Mouse (Mus musculus) olfactory bulb, adult 2 months (tissue): ENCODE data around the gene Palm. TPM values are rescaled to one million over a fixed set of nuclear protein-coding genes. Genes with fewer than 3 reads are reported as not detected.

Experiments
- H3K27ac ChIP-seq: fragments of 200-500 bp; 2 replicates; pipeline ENCODE4 v1.5.1; 2012; ENCODE audit warnings: low read depth, low read length; ENCODE audit not compliant: insufficient read depth
- H3K4me1 ChIP-seq: fragments of 200-500 bp; 2 replicates; pipeline ENCODE4 v1.6.1; 2012; ENCODE audit warnings: low read length; ENCODE audit not compliant: control insufficient read depth, insufficient read depth
- H3K4me3 ChIP-seq: fragments of 200-500 bp; 2 replicates; pipeline ENCODE4 v1.5.1; 2012; ENCODE audit warnings: mild to moderate bottlenecking, low read depth, low read length, moderate library complexity; ENCODE audit not compliant: insufficient read depth
- CTCF ChIP-seq: fragments of 200-500 bp; IDR thresholded peaks from 2 replicates; pipeline ENCODE4 v1.5.1; 2012; ENCODE audit warnings: low read depth, mild to moderate bottlenecking, low read length, moderate library complexity; ENCODE audit not compliant: insufficient read depth
- POLR2A ChIP-seq: fragments of 200-500 bp; IDR thresholded peaks from 2 replicates; pipeline ENCODE4 v1.6.1; 2012; ENCODE audit warnings: mild to moderate bottlenecking, low read depth, low read length, moderate library complexity; ENCODE audit not compliant: insufficient read depth
- WGBS: fragments of 180-500 bp; shearing (Covaris S2); methylation state at CpG from one replicate; pipeline ENCODE4 v1.1.7; 2018; 5-methylcytosine and 5-hydroxymethylcytosine counted together
- polyA plus RNA-seq: library from polyadenylated mRNA; stranded (reverse); fragments of >200 nt; gene quantifications from 2 replicates; pipeline ENCODE4 v1.2.4, GENCODE M21; 2012; ENCODE audit warnings: low replicate concordance; ENCODE audit not compliant: missing spikeins, insufficient read depth, insufficient read length

Palm gene
- polyA plus RNA-seq, 1 experiment: not detected

GRCm38 (mm10) chr10:79818225-79818624 is 24.9 kb downstream of the Palm start:
- TF ChIP-seq CTCF: no peak
- no peak for TF ChIP-seq POLR2A
- Histone ChIP-seq H3K4me3 (no peak overlapping the region), H3K27ac (no peak overlapping the region), H3K4me1 (0 out of 2 replicates have a peak, but pooled peaks cover 4% of the 10 kb centered on the region)
- WGBS: 78% methylated on average over 4 of the region's 4 CpGs

GRCm38 (mm10) chr10:79819606-79820005 is 26.2 kb downstream of the Palm start:
- 92% methylated on average over 17 of the region's 17 CpGs for WGBS
- Histone ChIP-seq H3K4me3 (no peak overlapping the region), H3K4me1 (0 out of 2 replicates have a peak, but pooled peaks cover 4% of the 10 kb centered on the region), H3K27ac (no peak overlapping the region)
- no peak for TF ChIP-seq CTCF
- no peak for TF ChIP-seq POLR2A

GRCm38 (mm10) chr10:79820277-79820676 is 26.9 kb downstream of the Palm start:
- Histone ChIP-seq H3K4me1 (0 out of 2 replicates have a peak, but pooled peaks cover 4% of the 10 kb centered on the region), H3K4me3 (no peak overlapping the region), H3K27ac (no peak overlapping the region)
- 84% methylated on average over 8 of the region's 8 CpGs for WGBS
- TF ChIP-seq CTCF (no peak), POLR2A (no peak)

- Histone ChIP-seq H3K4me1 (0 out of 2 replicates have a peak, but pooled peaks cover 4% of the 10 kb centered on the region), H3K27ac (no peak within 1 kb of the TSS), H3K4me3 (no peak within 1 kb of the TSS)
- TF ChIP-seq POLR2A (no peak), CTCF (no peak)
- 71% methylated on average over 11 of the region's 11 CpGs for WGBS
Observed at GRCm38 (mm10) chr10:79820782-79821181, 27.4 kb downstream of the Palm start, which contains the start of gene Misp. Misp (plus strand) TSS chr10:79820989.

- H3K4me3 ChIP-seq: no peak overlapping the region
- 0 out of 2 replicates have a peak, but pooled peaks cover 4% of the 10 kb centered on the region for H3K4me1 ChIP-seq
- WGBS: 86% methylated on average over 12 of the region's 12 CpGs
- no peak overlapping the region for H3K27ac ChIP-seq
- TF ChIP-seq CTCF: no peak
- no peak for TF ChIP-seq POLR2A
Observed at GRCm38 (mm10) chr10:79821731-79822130, 28.4 kb downstream of the Palm start.

- WGBS: 37% methylated on average over 17 of the region's 17 CpGs
- Histone ChIP-seq H3K4me3 (no peak overlapping the region), H3K4me1 (0 out of 2 replicates have a peak, but pooled peaks cover 4% of the 10 kb centered on the region), H3K27ac (no peak overlapping the region)
- TF ChIP-seq POLR2A: no peak
- no peak for TF ChIP-seq CTCF
Observed at GRCm38 (mm10) chr10:79822372-79822771, 29.0 kb downstream of the Palm start.

- H3K4me3 ChIP-seq: no peak overlapping the region
- H3K4me1 ChIP-seq: 0 out of 2 replicates have a peak, but pooled peaks cover 4% of the 10 kb centered on the region
- TF ChIP-seq CTCF (no peak), POLR2A (no peak)
- 74% methylated on average over 6 of the region's 6 CpGs for WGBS
- H3K27ac ChIP-seq: no peak overlapping the region; the same call in 1 of the 2 replicates
Observed at GRCm38 (mm10) chr10:79823011-79823410, 29.6 kb downstream of the Palm start.

- H3K4me1 ChIP-seq: 0 out of 2 replicates have a peak, but pooled peaks cover 4% of the 10 kb centered on the region
- H3K4me3 ChIP-seq: no peak overlapping the region
- WGBS: 69% methylated on average over 6 of the region's 6 CpGs
- no peak for TF ChIP-seq CTCF
- TF ChIP-seq POLR2A: no peak
- no peak overlapping the region for H3K27ac ChIP-seq
Observed at GRCm38 (mm10) chr10:79824413-79824812, 31.0 kb downstream of the Palm start.

- WGBS: 88% methylated on average over 3 of the region's 3 CpGs
- Histone ChIP-seq H3K27ac (no peak overlapping the region), H3K4me3 (no peak overlapping the region), H3K4me1 (peaks cover 2% of the 10 kb centered on the region; the same call in 1 of the 2 replicates)
- no peak for TF ChIP-seq CTCF
- no peak for TF ChIP-seq POLR2A
Observed at GRCm38 (mm10) chr10:79831583-79831982, 38.2 kb downstream of the Palm start.
